Mouse (Mus musculus) ES-E14 (cell line): ENCODE results near the gene Evi5. TPM values are rescaled to one million over a fixed set of nuclear protein-coding genes. Genes with fewer than 3 reads are reported as not detected.

Experiments
- DNase-seq: peaks from one replicate; pipeline ENCODE4 v3.0.0-alpha.2; 2013; ENCODE audit warnings: low read depth, low spot score
- H3K27ac ChIP-seq: 2 replicates; pipeline ENCODE4 v1.5.1; 2012; ENCODE audit warnings: low read depth, mild to moderate bottlenecking, low read length, moderate library complexity, mixed read lengths; ENCODE audit not compliant: poor library complexity, insufficient read depth, severe bottlenecking
- H3K36me3 ChIP-seq: 2 replicates; pipeline ENCODE4 v1.6.1; 2012; ENCODE audit warnings: mild to moderate bottlenecking, low read length, moderate library complexity, mixed read lengths; ENCODE audit not compliant: control insufficient read depth, poor library complexity, insufficient read depth, severe bottlenecking
- H3K4me1 ChIP-seq, 2 experiments: fragments of 150-350 bp in 1 of 2; sonication (generic) in 1 of 2; 2 replicates each; pipeline ENCODE4 v1.6.1; 2012; ENCODE audit warnings: low read length in 2 of 2, mild to moderate bottlenecking in 1 of 2, mixed read lengths in 1 of 2; ENCODE audit not compliant: control insufficient read depth in 2 of 2, insufficient read depth in 2 of 2, poor library complexity in 1 of 2
- H3K4me3 ChIP-seq, 2 experiments: fragments of 150-350 bp in 1 of 2; sonication (generic) in 1 of 2; 2 replicates each; pipeline ENCODE4 v1.5.1; 2012; ENCODE audit warnings: low read length in 2 of 2, low read depth in 1 of 2, mild to moderate bottlenecking in 1 of 2, mixed read lengths in 1 of 2; ENCODE audit not compliant: insufficient read depth in 1 of 2, poor library complexity in 1 of 2, severe bottlenecking in 1 of 2
- H3K9ac ChIP-seq: 2 replicates; pipeline ENCODE4 v1.6.1; 2012; ENCODE audit warnings: low read depth, mild to moderate bottlenecking, low read length, mixed read lengths; ENCODE audit not compliant: poor library complexity, insufficient read depth, severe bottlenecking
- H3K9me3 ChIP-seq: fragments of 150-350 bp; sonication (generic); 2 replicates; pipeline ENCODE4 v1.6.1; 2012; ENCODE audit warnings: low read depth, mild to moderate bottlenecking, low read length; ENCODE audit not compliant: control insufficient read depth, insufficient read depth
- CHD2 ChIP-seq: IDR thresholded peaks from 2 replicates; pipeline ENCODE4 v1.6.1; 2014; ENCODE audit warnings: mild to moderate bottlenecking, low read depth, low read length, inconsistent platforms
- HCFC1 ChIP-seq: IDR thresholded peaks from 2 replicates; pipeline ENCODE4 v1.6.1; 2012; ENCODE audit warnings: low read length, inconsistent platforms, borderline replicate concordance; ENCODE audit not compliant: insufficient read depth
- MAFK ChIP-seq: IDR thresholded peaks from 2 replicates; pipeline ENCODE4 v1.6.1; 2014; ENCODE audit warnings: mild to moderate bottlenecking, low read depth, low read length, inconsistent platforms; ENCODE audit not compliant: insufficient read depth
- ZC3H11A ChIP-seq: IDR thresholded peaks from 2 replicates; pipeline ENCODE4 v1.6.1; 2012; ENCODE audit warnings: low read depth, mild to moderate bottlenecking, inconsistent platforms, low read length, borderline replicate concordance
- ZNF384 ChIP-seq: IDR thresholded peaks from 2 replicates; pipeline ENCODE4 v1.6.1; 2012; ENCODE audit warnings: low read depth, low read length, inconsistent platforms
- in situ Hi-C, 2 experiments: fragments of 600-800 bp; cut with MboI; formaldehyde crosslinking; loops; one replicate each; pipeline ENCODE4 v1.15.1; 2025; ENCODE audit warnings: low sequenced_read_pairs in 2 of 2, inconsistent platforms in 1 of 2; ENCODE audit not compliant: unreplicated experiment in 2 of 2
- total RNA-seq: library from RNA; depleted of rRNA; stranded (reverse); fragments of 300-350 nt; gene quantifications from 2 replicates; pipeline ENCODE4 v1.2.3, GENCODE M21; 2012

The Evi5 gene
- total RNA-seq, 1 experiment = 35.8 TPM

- no peak for DNase-seq
- in situ Hi-C loops = loop anchor here in 1 of 2 experiments (25.0 kb wide), 1 partner anchor 1241 kb away; the partner anchor contains the start of gene Barhl2
- no peak for TF ChIP-seq CHD2
- TF ChIP-seq ZC3H11A = no peak
- TF ChIP-seq MAFK = no peak
- no peak for TF ChIP-seq HCFC1
- no peak for TF ChIP-seq ZNF384
- H3K4me3 ChIP-seq = no peak overlapping the region
- H3K9me3 ChIP-seq = no peaks in the 10 kb centered on the region
- no peaks in the 10 kb centered on the region; a peak in 1 of 4 replicates for H3K4me1 ChIP-seq
- no peak overlapping the region for H3K9ac ChIP-seq
- no peaks in the 10 kb centered on the region for H3K36me3 ChIP-seq
- H3K27ac ChIP-seq = no peak overlapping the region
Observed at GRCm38 (mm10) chr5:107703207-107703763, 171.6 kb downstream of the Evi5 start.

DNA sequence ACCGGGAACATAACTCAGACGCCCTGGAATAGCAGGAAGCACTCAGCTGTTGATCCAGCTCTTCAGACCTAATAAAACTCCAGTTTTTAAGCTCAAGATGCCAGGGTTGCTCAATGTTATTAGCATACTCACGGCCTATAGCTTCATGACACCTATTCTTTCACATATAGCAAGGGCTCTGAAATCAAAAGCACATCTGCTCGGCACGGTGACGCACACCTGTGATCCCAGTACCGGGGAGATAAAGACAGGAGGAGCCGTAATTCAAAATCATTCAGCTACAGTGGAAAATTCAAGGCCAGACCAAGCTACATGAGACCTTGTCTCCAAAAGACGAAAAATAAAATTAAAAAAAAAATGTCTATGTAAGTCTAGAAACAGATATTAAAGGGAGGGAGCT is 173.2 kb downstream of the Evi5 start:
- Histone ChIP-seq H3K9ac (no peak overlapping the region), H3K9me3 (no peaks in the 10 kb centered on the region), H3K27ac (no peak overlapping the region), H3K36me3 (no peaks in the 10 kb centered on the region), H3K4me1 (no peaks in the 10 kb centered on the region), H3K4me3 (no peak overlapping the region)
- no peak for TF ChIP-seq CHD2
- no peak for TF ChIP-seq ZC3H11A
- TF ChIP-seq HCFC1 = no peak
- no peak for TF ChIP-seq ZNF384
- TF ChIP-seq MAFK = no peak
- DNase-seq = no peak
- in situ Hi-C loops = loop anchor here in 1 of 2 experiments (25.0 kb wide), 1 partner anchor 1239 kb away; the partner anchor contains the start of gene Barhl2

DNA sequence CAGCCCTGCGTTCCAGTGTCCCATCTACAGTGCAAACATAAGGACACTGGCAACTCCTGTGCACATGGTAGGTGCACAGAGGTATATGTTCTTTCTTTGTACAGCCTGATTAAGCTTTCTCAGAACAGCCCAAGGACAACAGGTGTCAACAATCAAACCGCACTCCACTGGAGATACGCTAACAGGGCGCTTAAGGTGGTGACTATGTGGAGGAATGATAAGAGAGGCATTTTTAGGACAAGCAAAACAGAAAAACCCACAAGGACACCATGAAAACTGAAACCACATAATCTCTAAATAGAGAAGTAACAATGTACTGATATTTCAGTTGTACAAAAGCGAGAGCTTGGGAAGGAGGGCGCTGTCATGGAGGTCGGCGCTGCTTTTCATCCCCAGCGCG is 174.0 kb downstream of the Evi5 start:
- no peaks in the 10 kb centered on the region for H3K9me3 ChIP-seq
- H3K4me3 ChIP-seq = no peak overlapping the region
- no peak for TF ChIP-seq ZNF384
- no peak for TF ChIP-seq CHD2
- no peak for TF ChIP-seq HCFC1
- TF ChIP-seq ZC3H11A = no peak
- no peak for TF ChIP-seq MAFK
- in situ Hi-C loops = loop anchor here in 1 of 2 experiments (25.0 kb wide), 1 partner anchor 1239 kb away; the partner anchor contains the start of gene Barhl2
- no peaks in the 10 kb centered on the region for H3K36me3 ChIP-seq
- no peaks in the 10 kb centered on the region for H3K4me1 ChIP-seq
- H3K9ac ChIP-seq = no peak overlapping the region
- no peak overlapping the region for H3K27ac ChIP-seq
- DNase-seq = no peak

GRCm38 (mm10) chr5:107698888-107699287 is 176.0 kb downstream of the Evi5 start:
- in situ Hi-C loops = no loop called here
- Histone ChIP-seq H3K4me3 (no peak overlapping the region), H3K36me3 (no peaks in the 10 kb centered on the region), H3K9me3 (no peaks in the 10 kb centered on the region), H3K27ac (no peak overlapping the region), H3K9ac (no peak overlapping the region), H3K4me1 (no peaks in the 10 kb centered on the region)
- TF ChIP-seq MAFK = no peak
- TF ChIP-seq ZC3H11A = no peak
- no peak for TF ChIP-seq HCFC1
- no peak for TF ChIP-seq CHD2
- TF ChIP-seq ZNF384 = no peak
- no peak for DNase-seq
